Mouse (Mus musculus) heart, embryonic 16.5 days (tissue): ENCODE results near the gene Hnrnpa1. TPM values are rescaled to one million over a fixed set of nuclear protein-coding genes. Genes with fewer than 3 reads are reported as not detected.

ENCODE experiments used
- ATAC-seq: fragments of 200-750 bp; cut with Nextera tagmentation; replicated peaks from 2 replicates; pipeline ENCODE4 v1.8.0; 2017; ENCODE audit warnings: moderate number of reproducible peaks; ENCODE audit not compliant: insufficient read depth, low FRiP score; ENCODE audit errors: extremely low read depth
- H3K27ac ChIP-seq: fragments of 300-500 bp; sonication (generic); 2 replicates; pipeline ENCODE4 v1.5.1; 2014; ENCODE audit warnings: mild to moderate bottlenecking, low read length, control low read depth, moderate library complexity
- H3K27me3 ChIP-seq: fragments of 300-500 bp; sonication (generic); 2 replicates; pipeline ENCODE4 v1.6.1; 2014; ENCODE audit warnings: low read length, mixed read lengths; ENCODE audit not compliant: control insufficient read depth, insufficient read depth
- H3K36me3 ChIP-seq: fragments of 300-500 bp; sonication (generic); 2 replicates; pipeline ENCODE4 v1.6.1; 2014; ENCODE audit not compliant: control insufficient read depth, insufficient read depth
- H3K4me1 ChIP-seq: fragments of 300-500 bp; sonication (generic); 2 replicates; pipeline ENCODE4 v1.6.1; 2014; ENCODE audit warnings: low read length, mixed read lengths; ENCODE audit not compliant: control insufficient read depth, insufficient read depth
- H3K4me2 ChIP-seq: fragments of 300-500 bp; sonication (generic); 2 replicates; pipeline ENCODE4 v1.6.1; 2014; ENCODE audit warnings: low read depth, mild to moderate bottlenecking, control low read depth, low read length
- H3K4me3 ChIP-seq: fragments of 300-500 bp; sonication (generic); 2 replicates; pipeline ENCODE4 v1.5.1; 2014; ENCODE audit warnings: mild to moderate bottlenecking, control low read depth, low read length
- H3K9ac ChIP-seq: fragments of 300-500 bp; sonication (generic); 2 replicates; pipeline ENCODE4 v1.6.1; 2014; ENCODE audit warnings: low read length, control low read depth
- H3K9me3 ChIP-seq: fragments of 300-500 bp; sonication (generic); replicated peaks from 2 replicates; pipeline ENCODE4 v1.6.1; 2016; ENCODE audit warnings: low read length; ENCODE audit not compliant: control insufficient read depth
- WGBS: fragments of 180-500 bp; shearing (Covaris S2); extraction: QIAGEN DNeasy Blood & Tissue Kit; methylation state at CpG from one replicate; pipeline ENCODE4 v1.1.7; 2014; 5-methylcytosine and 5-hydroxymethylcytosine counted together
- polyA plus RNA-seq: library from polyadenylated mRNA; unstranded; fragments of >200 nt; fragmentation: Nextera tagmentation; extraction: Ambion mirVana; gene quantifications from 2 replicates; pipeline ENCODE4 v1.2.1, GENCODE M21; 2015

Hnrnpa1 gene
- polyA plus RNA-seq, 1 experiment from 2014 or later = 344 TPM

- Histone ChIP-seq H3K4me1 (peaks cover 2% of the 10 kb centered on the region; the same call in 1 of the 2 replicates), H3K4me3 (no peak overlapping the region), H3K4me2 (no peak overlapping the region), H3K9ac (no peak overlapping the region), H3K9me3 (no peaks in the 10 kb centered on the region), H3K36me3 (no peaks in the 10 kb centered on the region), H3K27ac (no peak overlapping the region), H3K27me3 (no peaks in the 10 kb centered on the region)
- WGBS = 68% methylated on average over 3 of the region's 3 CpGs
- ATAC-seq = no peak
These were observed 39.5 kb downstream of the Hnrnpa1 start for GRCm38 (mm10) chr15:103279750-103280149.

DNA sequence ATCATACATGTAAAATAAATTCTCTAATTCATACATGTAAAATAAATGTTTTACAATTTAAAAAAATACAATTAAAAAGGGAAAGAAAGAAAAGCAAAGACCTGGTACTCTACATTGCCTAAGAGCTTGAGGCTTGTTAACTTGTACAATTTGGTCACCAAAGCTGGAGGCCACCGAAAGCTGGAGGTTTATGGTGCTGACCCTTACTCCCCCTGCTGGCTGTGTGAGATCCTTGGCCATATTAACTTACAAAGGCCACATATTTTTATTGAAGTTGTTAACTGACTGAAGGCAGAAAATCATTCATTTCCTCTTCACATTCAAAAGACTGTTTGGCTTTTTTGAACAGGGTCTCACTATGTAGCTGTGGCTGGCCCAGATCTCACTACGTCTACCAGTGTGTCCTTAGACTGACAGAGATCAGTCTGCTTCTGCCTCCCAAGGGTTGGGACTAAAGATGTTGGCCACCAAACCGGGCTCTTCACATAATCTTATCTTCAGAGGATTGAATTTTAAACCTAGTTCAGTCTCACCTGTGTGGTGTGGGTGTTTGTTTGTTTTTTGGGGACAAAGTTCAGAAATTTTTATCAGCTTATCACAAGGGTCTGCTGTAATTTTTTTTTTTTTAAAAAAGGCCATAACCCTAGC, 40.7 kb downstream of the Hnrnpa1 start:
- Histone ChIP-seq H3K4me1 (peaks cover 14% of the 10 kb centered on the region), H3K27ac (no peak overlapping the region), H3K36me3 (no peaks in the 10 kb centered on the region), H3K27me3 (no peaks in the 10 kb centered on the region), H3K4me2 (no peak overlapping the region), H3K4me3 (no peak overlapping the region), H3K9me3 (no peaks in the 10 kb centered on the region), H3K9ac (no peak overlapping the region)
- ATAC-seq = no peak
- 60% methylated on average over 3 of the region's 3 CpGs for WGBS

DNA sequence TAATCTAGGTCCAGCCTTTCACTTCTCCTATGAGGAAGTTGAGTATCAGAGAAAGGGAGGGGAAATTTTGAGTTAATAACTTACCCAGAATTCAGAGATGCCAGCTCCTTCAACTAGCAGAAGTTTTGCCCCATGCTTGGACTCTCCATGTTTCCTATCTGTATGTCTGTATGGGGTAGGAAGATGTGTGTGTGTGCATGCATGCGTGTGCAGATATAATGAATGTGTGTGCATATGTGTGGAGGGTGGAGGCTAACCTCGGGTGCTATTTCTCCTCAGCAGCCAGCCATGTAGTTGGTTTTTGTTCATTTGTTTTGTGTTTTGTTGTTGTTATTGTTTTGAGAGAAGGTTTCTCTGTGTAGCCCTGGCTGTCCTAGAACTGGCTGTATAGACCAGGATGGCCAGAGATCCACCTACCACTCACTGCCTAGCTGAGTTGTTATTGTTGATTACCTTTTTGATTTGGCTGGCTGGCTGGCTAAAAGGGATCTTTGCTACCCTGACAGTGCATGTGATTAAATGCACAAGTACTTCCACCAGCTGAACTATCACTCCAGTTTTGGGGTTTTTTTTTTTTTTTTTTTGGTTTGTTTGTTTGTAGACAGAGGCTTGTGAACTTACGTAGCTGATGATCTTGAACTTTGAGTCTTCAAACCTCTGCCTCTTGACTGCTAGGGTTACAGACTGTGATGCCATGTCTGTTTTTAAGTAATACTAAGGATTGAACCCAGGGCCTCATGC, 41.4 kb downstream of the Hnrnpa1 start:
- Histone ChIP-seq H3K36me3 (no peaks in the 10 kb centered on the region), H3K4me2 (no peak overlapping the region), H3K27ac (no peak overlapping the region), H3K27me3 (no peaks in the 10 kb centered on the region), H3K9ac (no peak overlapping the region), H3K9me3 (no peaks in the 10 kb centered on the region), H3K4me1 (peaks cover 18% of the 10 kb centered on the region), H3K4me3 (no peak overlapping the region)
- WGBS = 91% methylated on average over 3 of the region's 3 CpGs
- no peak for ATAC-seq

DNA sequence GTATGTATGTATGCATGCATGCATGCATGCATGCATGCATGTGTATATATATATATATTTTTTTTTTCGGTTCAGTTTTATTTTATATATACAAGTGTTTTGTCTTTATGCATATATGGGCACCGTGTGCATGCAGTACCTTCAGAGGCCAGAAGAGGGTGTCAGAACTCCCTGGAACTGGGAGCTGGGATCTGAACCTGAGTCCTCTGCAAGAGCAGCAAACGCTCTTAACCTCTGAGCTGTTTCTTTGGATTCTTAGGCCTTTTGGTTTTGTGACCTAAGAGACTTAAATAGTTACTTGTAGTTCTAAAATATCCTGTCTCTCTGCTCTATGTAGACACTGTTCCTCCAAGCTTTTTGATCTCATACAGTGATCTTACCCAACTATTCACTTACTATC, 43.8 kb downstream of the Hnrnpa1 start:
- Histone ChIP-seq H3K4me2 (no peak overlapping the region), H3K27ac (no peak overlapping the region), H3K4me1 (peaks cover 18% of the 10 kb centered on the region), H3K9me3 (no peaks in the 10 kb centered on the region), H3K9ac (no peak overlapping the region), H3K4me3 (no peak overlapping the region), H3K27me3 (no peaks in the 10 kb centered on the region), H3K36me3 (no peaks in the 10 kb centered on the region)
- ATAC-seq = no peak
- WGBS = 73% methylated on average over 3 of the region's 3 CpGs

DNA sequence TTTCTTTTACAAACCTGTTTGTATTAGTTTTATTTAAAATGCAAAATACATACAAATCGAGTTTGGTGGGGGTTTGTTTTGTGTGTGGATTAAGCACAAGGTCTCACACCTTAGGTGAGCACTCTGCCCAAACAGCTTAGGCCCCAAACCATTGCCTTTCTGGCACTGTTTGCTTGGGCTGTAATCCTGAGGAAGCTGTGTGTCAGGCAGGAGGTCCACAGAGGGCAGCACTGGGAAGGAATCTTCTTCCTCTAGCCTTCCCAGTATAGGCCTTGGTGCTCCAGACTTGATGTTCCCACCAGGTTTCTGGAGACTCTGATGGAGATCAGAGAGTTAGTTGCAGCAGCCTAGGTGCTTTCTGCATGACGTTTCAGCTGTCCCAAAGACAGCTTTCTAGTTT, 44.4 kb downstream of the Hnrnpa1 start:
- WGBS = 16% methylated on average over 2 of the region's 2 CpGs
- Histone ChIP-seq H3K4me1 (peaks cover 18% of the 10 kb centered on the region), H3K4me3 (no peak overlapping the region), H3K4me2 (no peak overlapping the region), H3K27me3 (no peaks in the 10 kb centered on the region), H3K9me3 (no peaks in the 10 kb centered on the region), H3K27ac (peak overlapping the region; percentile 71), H3K9ac (no peak overlapping the region), H3K36me3 (no peaks in the 10 kb centered on the region)
- ATAC-seq = no peak

- Histone ChIP-seq H3K9ac (no peak overlapping the region), H3K4me3 (no peak overlapping the region), H3K27ac (peak overlapping the region; percentile 71), H3K4me1 (peaks cover 21% of the 10 kb centered on the region), H3K9me3 (no peaks in the 10 kb centered on the region), H3K36me3 (peaks cover 5% of the 10 kb centered on the region), H3K27me3 (no peaks in the 10 kb centered on the region), H3K4me2 (0 out of 2 replicates have a peak overlapping the region, but pooled peaks have one; percentile 10)
- 39% methylated on average over 1 of the region's 1 CpGs for WGBS
- ATAC-seq = peak; percentile 46
These were observed 45.7 kb downstream of the Hnrnpa1 start for GRCm38 (mm10) chr15:103285778-103286417.

- H3K4me2 ChIP-seq = no peak overlapping the region
- 43% methylated on average over 5 of the region's 5 CpGs for WGBS
- no peaks in the 10 kb centered on the region for H3K27me3 ChIP-seq
- no peak overlapping the region for H3K9ac ChIP-seq
- H3K36me3 ChIP-seq = peaks cover 30% of the 10 kb centered on the region
- no peak for ATAC-seq
- H3K9me3 ChIP-seq = no peaks in the 10 kb centered on the region
- H3K27ac ChIP-seq = no peak overlapping the region
- H3K4me3 ChIP-seq = no peak overlapping the region
- H3K4me1 ChIP-seq = peaks cover 20% of the 10 kb centered on the region
These were observed 49.4 kb downstream of the Hnrnpa1 start for GRCm38 (mm10) chr15:103289600-103289999.

GRCm38 (mm10) chr15:103290417-103290816, 50.2 kb downstream of the Hnrnpa1 start:
- WGBS = 68% methylated on average over 6 of the region's 6 CpGs
- no peak overlapping the region for H3K27ac ChIP-seq
- peaks cover 32% of the 10 kb centered on the region for H3K36me3 ChIP-seq
- no peak overlapping the region for H3K4me2 ChIP-seq
- H3K9ac ChIP-seq = no peak overlapping the region
- no peaks in the 10 kb centered on the region for H3K9me3 ChIP-seq
- no peak for ATAC-seq
- no peak overlapping the region for H3K4me3 ChIP-seq
- no peaks in the 10 kb centered on the region for H3K27me3 ChIP-seq
- H3K4me1 ChIP-seq = peaks cover 12% of the 10 kb centered on the region

DNA sequence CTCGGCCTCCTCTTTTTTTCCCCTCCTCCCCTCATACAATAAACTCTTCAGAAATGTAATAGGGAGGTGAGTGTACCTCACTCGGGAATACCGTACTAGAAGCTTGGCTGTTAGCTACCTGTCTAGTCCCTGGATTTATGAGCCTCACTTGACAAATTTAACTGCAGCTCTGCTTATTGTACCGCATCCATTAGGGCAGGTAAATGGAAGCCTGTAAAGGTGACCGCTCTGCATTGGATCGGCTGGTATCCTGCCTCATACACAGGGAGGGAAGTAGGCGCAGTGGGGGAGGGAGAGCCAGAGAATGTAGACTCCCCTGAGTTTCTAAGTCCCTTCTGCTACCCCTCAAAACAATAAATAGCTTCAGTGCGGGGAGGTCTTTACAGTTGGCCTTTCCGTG, 50.6 kb downstream of the Hnrnpa1 start:
- Histone ChIP-seq H3K27me3 (no peaks in the 10 kb centered on the region), H3K9ac (no peak overlapping the region), H3K4me1 (peaks cover 8% of the 10 kb centered on the region), H3K36me3 (peaks cover 32% of the 10 kb centered on the region), H3K4me2 (no peak overlapping the region), H3K9me3 (no peaks in the 10 kb centered on the region), H3K4me3 (no peak overlapping the region), H3K27ac (no peak overlapping the region)
- 90% methylated on average over 9 of the region's 9 CpGs for WGBS
- no peak for ATAC-seq
